Mouse (Mus musculus): Measurements from ENCODE around the gene Npy2r. TPM values are rescaled to one million over a fixed set of nuclear protein-coding genes. Genes with fewer than 3 reads are reported as not detected.

The Npy2r gene
- total RNA-seq (2012; rRNA removed) (not detected in 2 replicates), total RNA-seq (2014; rRNA removed) (not detected in 2 replicates), polyA plus RNA-seq (2012; ENCODE audit: insufficient read length, low read depth) (not detected in 2 replicates)

DNA sequence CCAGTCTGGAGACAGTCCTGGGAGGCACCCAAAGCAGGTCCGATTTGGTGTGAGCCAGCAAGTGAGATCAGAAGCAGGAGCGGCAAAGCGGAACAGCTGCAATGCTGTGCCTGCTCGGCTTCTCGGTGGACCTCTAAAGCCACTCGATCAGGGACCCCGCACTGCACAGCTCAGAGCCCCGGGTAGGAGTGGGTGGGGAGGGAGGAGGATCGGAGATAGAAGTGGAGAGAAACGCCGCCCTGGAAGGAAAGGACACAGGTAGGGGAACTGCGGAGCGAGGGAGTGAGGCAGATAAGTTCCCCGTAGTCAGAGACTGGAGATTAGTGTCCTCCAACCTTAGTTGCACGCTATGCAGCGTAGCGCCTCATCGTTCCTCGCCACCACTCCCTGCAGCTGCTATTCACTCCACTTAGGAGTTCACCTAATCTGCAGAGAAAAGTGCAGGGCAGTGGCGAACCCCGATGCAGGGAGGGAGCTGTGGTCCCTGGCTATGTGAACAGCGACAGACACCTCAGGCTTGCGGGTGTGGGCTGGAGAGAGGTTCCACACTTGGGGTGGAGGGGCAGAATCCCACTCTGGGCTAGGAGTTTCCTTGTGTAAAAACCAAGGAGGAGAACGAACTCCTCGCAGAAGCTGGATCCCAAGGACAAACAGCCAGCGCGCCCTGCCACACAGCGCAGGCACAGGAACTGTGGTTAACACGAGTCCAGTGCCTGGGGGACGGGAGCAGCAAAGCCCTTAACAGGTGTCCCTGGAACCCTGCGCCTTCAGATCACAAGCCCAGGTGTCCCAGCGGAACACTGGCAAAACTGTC lies at the start of gene Npy2r:
Gene Npy2r (minus strand): TSS at position 177 of the 814 bp plus-strand sequence.
- in situ Hi-C loops (cut with MboI; ENCODE audit: low pct_ligation_motif_present, low pct_unique_long_range_greater_than_20kb, low sequenced_read_pairs), result no loop called here
- dilution Hi-C loops (cut with MboI; ENCODE audit: extremely low pct_ligation_motif_present, extremely low pct_unique_long_range_greater_than_20kb, low sequenced_read_pairs), result no loop called here
- no peaks in the 10 kb centered on the region for H3K27me3 ChIP-seq (replicated peaks)

DNA sequence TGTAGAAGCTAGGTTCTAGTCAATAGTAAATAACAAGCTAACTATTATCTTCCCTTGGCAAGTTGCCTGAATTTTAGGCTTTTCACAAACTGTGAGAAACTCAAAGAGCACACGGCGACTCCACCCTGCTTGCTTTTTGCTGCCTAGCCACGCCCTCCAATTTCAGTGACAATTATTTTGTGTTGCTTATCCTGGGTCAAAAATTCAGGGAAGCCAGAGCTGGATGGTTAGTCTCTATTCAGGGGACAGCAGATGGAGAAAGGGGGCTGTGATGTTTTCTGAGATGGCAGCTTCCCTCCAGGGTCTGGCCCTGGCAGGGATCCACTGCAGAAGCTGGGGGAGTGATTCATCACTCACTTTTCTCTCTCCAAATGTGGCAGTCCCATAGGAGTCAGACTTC lies 9.9 kb upstream of the Npy2r start:
- Histone ChIP-seq H3K36me3 (replicated peaks in 1 of 2; ENCODE audit: control insufficient read depth in 1 of 2, insufficient read depth in 1 of 2, low read length in 1 of 2) (no peaks in the 10 kb centered on the region), H3K4me3 (replicated peaks in 1 of 3; ENCODE audit: low read depth in 2 of 3, low read length in 2 of 3, poor library complexity in 1 of 3) (no peak overlapping the region), H3K79me2 (replicated peaks; ENCODE audit: control insufficient read depth, extremely low read depth, insufficient read depth, poor library complexity, severe bottlenecking) (no peaks in the 10 kb centered on the region), H3K9me3 (replicated peaks; ENCODE audit: low read length) (no peaks in the 10 kb centered on the region), H3K27ac (ENCODE audit: insufficient read depth, low read depth) (no peak overlapping the region), H3K27me3 (replicated peaks) (no peaks in the 10 kb centered on the region), H3K4me2 (ENCODE audit: insufficient read depth, low read depth, poor library complexity, severe bottlenecking) (no peak overlapping the region), H3K4me1 (ENCODE audit: control insufficient read depth in 1 of 2, insufficient read depth in 2 of 2) (no peaks in the 10 kb centered on the region), H3K9ac (ENCODE audit: insufficient read depth, low read depth) (no peak overlapping the region)
- no peak for DNase-seq (ENCODE audit: extremely low read depth)
- dilution Hi-C loops (cut with MboI; ENCODE audit: extremely low pct_ligation_motif_present, extremely low pct_unique_long_range_greater_than_20kb, low sequenced_read_pairs), result no loop called here
- in situ Hi-C loops (cut with MboI; ENCODE audit: low pct_ligation_motif_present, low pct_unique_long_range_greater_than_20kb, low sequenced_read_pairs), result no loop called here
- no peak for TF ChIP-seq PAX5 (IDR thresholded peaks at IDR 0.05; ENCODE audit: low read length)
- TF ChIP-seq BHLHE40 (IDR thresholded peaks at IDR 0.05; ENCODE audit: low read depth, low read length), result no peak
- no peak for TF ChIP-seq NELFE (IDR thresholded peaks at IDR 0.05; ENCODE audit: low read depth, low read length)
- TF ChIP-seq MYC (IDR thresholded peaks at IDR 0.05; ENCODE audit: low read depth, low read length), result no peak

More for the DNA sequence above, at the start of gene Npy2r:
- Histone ChIP-seq H3K4me2 (ENCODE audit: insufficient read depth, low read depth, poor library complexity, severe bottlenecking) (no peak within 1 kb of the TSS), H3K9me3 (replicated peaks; ENCODE audit: low read length) (no peaks in the 10 kb centered on the region), H3K36me3 (replicated peaks in 1 of 2; ENCODE audit: control insufficient read depth in 1 of 2, insufficient read depth in 1 of 2, low read length in 1 of 2) (no peaks in the 10 kb centered on the region), H3K4me3 (replicated peaks in 1 of 3; ENCODE audit: low read depth in 2 of 3, low read length in 2 of 3, poor library complexity in 1 of 3) (no peak within 1 kb of the TSS), H3K79me2 (replicated peaks; ENCODE audit: control insufficient read depth, extremely low read depth, insufficient read depth, poor library complexity, severe bottlenecking) (no peaks in the 10 kb centered on the region), H3K9ac (ENCODE audit: insufficient read depth, low read depth) (no peak within 1 kb of the TSS), H3K27ac (ENCODE audit: insufficient read depth, low read depth) (no peak within 1 kb of the TSS), H3K4me1 (ENCODE audit: control insufficient read depth in 1 of 2, insufficient read depth in 2 of 2) (no peaks in the 10 kb centered on the region)
- DNase-seq (ENCODE audit: extremely low read depth), result no peak
- TF ChIP-seq CHD1 (IDR thresholded peaks at IDR 0.05; ENCODE audit: low read depth, low read length) (no peak), MAZ (IDR thresholded peaks at IDR 0.05; ENCODE audit: low read depth, low read length) (no peak), KAT2A (IDR thresholded peaks at IDR 0.05; ENCODE audit: insufficient replicate concordance, low read length) (no peak), SIN3A (IDR thresholded peaks at IDR 0.05; ENCODE audit: low read length) (no peak), ZNF384 (IDR thresholded peaks at IDR 0.05; ENCODE audit: low read depth, low read length) (no peak), HCFC1 (IDR thresholded peaks at IDR 0.05; ENCODE audit: low read depth, low read length) (no peak)

DNA sequence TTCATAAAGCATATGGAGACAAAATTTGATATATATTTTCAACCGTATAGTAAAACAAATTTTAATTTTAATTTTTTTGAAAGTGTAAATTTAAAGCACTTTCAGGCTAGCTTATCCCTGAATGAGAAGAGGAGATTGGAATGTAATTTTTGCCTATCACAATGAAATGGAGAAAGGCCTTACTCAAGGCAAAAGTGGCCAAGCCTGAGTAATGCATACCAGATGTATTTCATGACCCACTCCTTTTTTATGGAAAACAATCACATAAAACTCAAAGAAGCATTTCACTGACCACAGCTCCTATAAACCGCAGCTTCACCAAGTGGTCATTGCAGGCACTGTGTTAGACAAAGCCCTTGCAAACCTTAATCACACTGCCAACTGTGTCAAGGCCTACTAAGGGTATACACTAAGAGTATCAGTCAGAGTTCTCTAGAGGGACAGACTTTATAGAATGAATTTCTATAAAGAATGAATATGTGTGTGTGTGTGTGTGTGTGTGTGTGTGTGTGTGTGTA lies 8.5 kb upstream of the Npy2r start:
- in situ Hi-C loops (cut with MboI; ENCODE audit: low pct_ligation_motif_present, low pct_unique_long_range_greater_than_20kb, low sequenced_read_pairs), result no loop called here
- H3K27ac ChIP-seq (ENCODE audit: insufficient read depth, low read depth), result no peak overlapping the region
- H3K27me3 ChIP-seq (replicated peaks), result no peaks in the 10 kb centered on the region
- no peaks in the 10 kb centered on the region for H3K79me2 ChIP-seq (replicated peaks; ENCODE audit: control insufficient read depth, extremely low read depth, insufficient read depth, poor library complexity, severe bottlenecking)
- H3K36me3 ChIP-seq (replicated peaks in 1 of 2; ENCODE audit: control insufficient read depth in 1 of 2, insufficient read depth in 1 of 2, low read length in 1 of 2), result no peaks in the 10 kb centered on the region
- H3K4me3 ChIP-seq (replicated peaks in 1 of 3; ENCODE audit: low read depth in 2 of 3, low read length in 2 of 3, poor library complexity in 1 of 3), result no peak overlapping the region
- DNase-seq (ENCODE audit: extremely low read depth), result no peak
- no peaks in the 10 kb centered on the region for H3K4me1 ChIP-seq (ENCODE audit: control insufficient read depth in 1 of 2, insufficient read depth in 2 of 2)
- dilution Hi-C loops (cut with MboI; ENCODE audit: extremely low pct_ligation_motif_present, extremely low pct_unique_long_range_greater_than_20kb, low sequenced_read_pairs), result no loop called here
- no peak overlapping the region for H3K4me2 ChIP-seq (ENCODE audit: insufficient read depth, low read depth, poor library complexity, severe bottlenecking)
- TF ChIP-seq HCFC1 (IDR thresholded peaks at IDR 0.05; ENCODE audit: low read depth, low read length) (no peak), KAT2A (IDR thresholded peaks at IDR 0.05; ENCODE audit: insufficient replicate concordance, low read length) (no peak), SMC3 (IDR thresholded peaks at IDR 0.05; ENCODE audit: low read depth, low read length) (no peak), TBP (conservative IDR thresholded peaks at IDR 0.05; ENCODE audit: low read depth, low read length) (no peak), MAFK (IDR thresholded peaks at IDR 0.05; ENCODE audit: insufficient replicate concordance, low read length) (no peak), ZC3H11A (IDR thresholded peaks at IDR 0.05; ENCODE audit: low read depth, low read length) (no peak), MXI1 (IDR thresholded peaks at IDR 0.05; ENCODE audit: low read depth, low read length) (no peak), UBTF (IDR thresholded peaks at IDR 0.05; ENCODE audit: low read depth, low read length) (no peak), SIN3A (IDR thresholded peaks at IDR 0.05; ENCODE audit: low read length) (no peak), NRF1 (IDR thresholded peaks at IDR 0.05; ENCODE audit: low read depth, low read length) (no peak), POLR2A (IDR thresholded peaks at IDR 0.05; ENCODE audit: low read depth, low read length) (no peak), JUND (conservative IDR thresholded peaks at IDR 0.05; ENCODE audit: low read depth, low read length) (no peak), USF2 (conservative IDR thresholded peaks at IDR 0.05; ENCODE audit: low read depth, low read length) (no peak), CHD2 (IDR thresholded peaks at IDR 0.05; ENCODE audit: low read length) (no peak)
- H3K9me3 ChIP-seq (replicated peaks; ENCODE audit: low read length), result no peaks in the 10 kb centered on the region
- no peak overlapping the region for H3K9ac ChIP-seq (ENCODE audit: insufficient read depth, low read depth)

All from CH12.LX (cell line).